Mouse (Mus musculus): ENCODE data around the gene Wwc1. TPM values are rescaled to one million over a fixed set of nuclear protein-coding genes. Genes with fewer than 3 reads are reported as not detected.

The Wwc1 gene
- polyA plus RNA-seq, 1 experiment from 2014 or later, result 3.5 TPM

DNA sequence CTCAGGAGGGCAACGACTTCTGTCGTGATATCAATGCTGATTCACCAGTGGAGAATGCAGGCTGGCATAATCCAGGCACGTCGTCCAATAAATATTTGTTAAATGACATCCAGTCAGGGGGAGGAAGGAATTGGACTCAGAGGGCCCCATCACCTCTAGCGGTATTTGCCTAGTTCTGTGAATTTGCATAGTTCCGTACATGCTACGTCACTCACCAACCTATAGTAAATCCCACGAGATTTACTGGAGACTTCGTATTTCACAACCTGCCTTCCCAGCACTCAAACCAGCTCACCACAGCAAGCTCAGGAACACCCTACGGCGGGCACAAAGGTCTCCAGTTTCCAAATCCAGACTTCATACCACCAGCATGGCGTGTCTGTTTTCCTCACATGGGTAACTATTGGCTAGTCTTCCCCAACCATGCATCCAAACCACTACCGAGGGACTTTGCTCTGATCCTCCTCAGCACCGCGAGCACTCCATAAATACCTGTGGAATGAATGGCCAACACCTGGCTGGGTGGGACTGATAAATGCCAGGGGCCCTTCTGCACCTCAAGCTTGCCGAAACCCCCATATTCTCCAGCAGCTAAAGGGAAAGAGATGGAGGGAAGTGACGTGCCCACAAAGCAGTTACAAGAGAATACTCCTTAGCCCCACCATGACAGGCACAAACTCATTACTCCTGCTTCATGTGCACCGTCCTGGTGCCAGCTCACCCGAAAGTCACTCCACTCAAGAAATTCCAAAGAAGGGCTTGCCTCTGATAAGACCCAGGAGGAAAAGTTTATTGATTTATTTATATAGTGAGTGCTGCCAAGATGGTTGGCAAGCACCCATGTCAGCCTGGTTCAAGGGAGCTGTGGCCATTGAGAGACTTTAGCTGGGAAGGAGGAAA lies 9.3 kb downstream of the Wwc1 start:
- 86% methylated on average over 19 of the region's 19 CpGs for WGBS
- Histone ChIP-seq H3K4me1 (peaks cover 8% of the 10 kb centered on the region), H3K9ac (no peak overlapping the region), H3K27me3 (0 out of 2 replicates have a peak, but pooled peaks cover 12% of the 10 kb centered on the region), H3K36me3 (no peaks in the 10 kb centered on the region), H3K9me3 (no peaks in the 10 kb centered on the region), H3K4me2 (no peak overlapping the region), H3K27ac (no peak overlapping the region), H3K4me3 (no peak overlapping the region)
- ATAC-seq (ENCODE audit: insufficient number of reproducible peaks, insufficient read depth, low FRiP score, low TSS enrichment, low read depth), result no peak

DNA sequence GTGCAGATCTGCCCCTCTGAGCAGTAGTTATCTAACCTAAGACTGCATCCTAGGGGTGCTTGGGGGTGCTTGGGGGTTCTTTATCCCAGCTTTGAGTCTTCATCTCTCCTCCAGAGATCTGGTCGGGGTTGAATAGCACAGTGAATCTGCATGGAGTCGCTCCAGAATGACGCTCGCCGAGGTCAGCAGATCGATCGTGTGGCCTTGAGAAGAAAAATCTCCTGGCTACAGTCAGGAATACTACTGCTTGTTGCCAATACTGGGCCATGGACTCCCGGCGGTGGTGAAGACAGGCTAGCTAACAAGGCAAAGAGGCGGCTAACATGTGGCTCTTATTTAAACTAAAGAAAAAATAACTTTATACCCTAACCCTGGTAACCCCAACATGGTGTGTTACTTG lies 12.0 kb downstream of the Wwc1 start:
- no peak for ATAC-seq (ENCODE audit: insufficient number of reproducible peaks, insufficient read depth, low FRiP score, low TSS enrichment, low read depth)
- H3K4me2 ChIP-seq, result no peak overlapping the region
- 0 out of 2 replicates have a peak, but pooled peaks cover 4% of the 10 kb centered on the region for H3K27me3 ChIP-seq
- H3K9ac ChIP-seq, result no peak overlapping the region
- H3K9me3 ChIP-seq, result no peaks in the 10 kb centered on the region
- WGBS, result 90% methylated on average over 10 of the region's 10 CpGs
- peaks cover 12% of the 10 kb centered on the region; the same call in 1 of the 2 replicates for H3K4me1 ChIP-seq
- H3K4me3 ChIP-seq, result no peak overlapping the region
- H3K27ac ChIP-seq, result no peak overlapping the region
- no peaks in the 10 kb centered on the region for H3K36me3 ChIP-seq

GRCm38 (mm10) chr11:35963981-35964549 lies 16.3 kb downstream of the Wwc1 start:
- no peaks in the 10 kb centered on the region for H3K27me3 ChIP-seq

DNA sequence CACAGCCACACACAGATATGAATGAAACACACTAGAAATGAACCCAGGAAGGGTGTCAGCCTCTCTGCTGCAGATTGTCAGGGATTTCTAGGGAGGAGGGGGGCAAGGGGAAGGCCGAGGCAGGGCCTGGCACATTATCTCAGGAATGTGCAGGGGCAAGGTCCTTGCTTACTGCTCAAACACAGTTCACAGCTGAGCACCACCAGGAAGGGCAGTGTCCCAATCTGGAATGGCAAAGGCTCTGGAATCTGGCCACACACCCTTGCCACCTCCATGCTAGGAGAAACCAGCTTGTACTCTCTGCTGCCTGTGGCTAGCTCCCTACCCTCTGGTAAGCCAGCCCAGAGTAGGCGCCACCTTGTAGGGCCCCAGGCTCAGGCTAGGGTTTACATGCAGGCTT lies 16.8 kb downstream of the Wwc1 start:
- Histone ChIP-seq H3K4me1 (peaks cover 7% of the 10 kb centered on the region; the same call in 1 of the 2 replicates), H3K27ac (no peak overlapping the region), H3K27me3 (no peaks in the 10 kb centered on the region), H3K9me3 (no peaks in the 10 kb centered on the region), H3K36me3 (no peaks in the 10 kb centered on the region), H3K4me2 (no peak overlapping the region), H3K9ac (no peak overlapping the region), H3K4me3 (no peak overlapping the region)
- WGBS, result 47% methylated on average over 2 of the region's 2 CpGs
- no peak for ATAC-seq (ENCODE audit: insufficient number of reproducible peaks, insufficient read depth, low FRiP score, low TSS enrichment, low read depth)

More at GRCm38 (mm10) chr11:35963981-35964549, 16.3 kb downstream of the Wwc1 start:
- no peak; the same call in 1 of the 2 replicates for ATAC-seq (ENCODE audit: insufficient number of reproducible peaks, insufficient read depth, low FRiP score, low TSS enrichment, low read depth)
- Histone ChIP-seq H3K9me3 (no peaks in the 10 kb centered on the region), H3K9ac (no peak overlapping the region), H3K36me3 (no peaks in the 10 kb centered on the region), H3K4me3 (no peak overlapping the region), H3K4me1 (peaks cover 7% of the 10 kb centered on the region; the same call in 1 of the 2 replicates), H3K4me2 (no peak overlapping the region), H3K27ac (no peak overlapping the region)
- WGBS, result 75% methylated on average over 9 of the region's 9 CpGs

DNA sequence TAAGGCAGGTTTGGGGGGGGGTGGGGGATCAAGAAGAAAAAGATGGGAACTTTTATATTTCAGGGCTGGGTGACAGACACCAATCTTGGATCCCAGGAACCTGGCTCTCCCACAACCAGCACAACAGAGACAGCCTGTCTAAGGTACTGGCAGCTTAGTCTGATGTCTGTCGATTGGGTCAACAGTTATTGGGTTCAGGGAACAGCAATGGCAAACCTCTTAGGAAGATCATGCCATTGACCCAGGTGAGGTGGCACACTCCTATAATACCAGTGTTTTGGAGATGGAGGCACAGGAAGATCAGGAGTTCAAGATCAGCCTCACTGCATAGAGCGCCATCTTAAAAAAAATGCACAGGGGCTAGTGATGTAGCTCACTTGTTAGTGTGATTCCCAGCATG lies 17.9 kb downstream of the Wwc1 start:
- Histone ChIP-seq H3K9me3 (no peaks in the 10 kb centered on the region), H3K4me1 (peaks cover 7% of the 10 kb centered on the region; the same call in 1 of the 2 replicates), H3K9ac (no peak overlapping the region), H3K4me2 (no peak overlapping the region), H3K27ac (no peak overlapping the region), H3K27me3 (no peaks in the 10 kb centered on the region), H3K36me3 (no peaks in the 10 kb centered on the region), H3K4me3 (no peak overlapping the region)
- WGBS, result 88% methylated on average over 2 of the region's 2 CpGs
- ATAC-seq (ENCODE audit: insufficient number of reproducible peaks, insufficient read depth, low FRiP score, low TSS enrichment, low read depth), result no peak

DNA sequence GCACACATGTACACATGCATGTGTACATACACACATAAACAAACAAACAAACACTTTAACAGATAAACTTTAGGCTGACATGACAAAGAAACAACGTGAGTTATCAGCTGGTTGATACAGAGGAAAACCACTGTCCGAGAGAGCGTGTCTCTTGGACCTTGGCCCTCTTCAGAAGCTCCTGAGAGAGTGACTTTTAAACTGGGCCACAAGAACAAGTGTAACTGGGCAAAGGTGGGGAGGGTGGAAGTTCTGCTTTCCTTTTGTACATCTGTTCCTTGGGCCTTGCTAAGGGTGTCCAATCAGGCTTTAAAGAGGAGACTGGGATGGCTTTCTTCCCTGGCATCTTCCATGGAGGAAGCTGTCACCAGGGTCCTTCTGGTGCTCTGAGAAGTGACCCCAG lies 21.1 kb downstream of the Wwc1 start:
- no peaks in the 10 kb centered on the region for H3K27me3 ChIP-seq
- H3K4me1 ChIP-seq, result peaks cover 7% of the 10 kb centered on the region; the same call in 1 of the 2 replicates
- H3K4me3 ChIP-seq, result no peak overlapping the region
- no peaks in the 10 kb centered on the region for H3K36me3 ChIP-seq
- no peak for ATAC-seq (ENCODE audit: insufficient number of reproducible peaks, insufficient read depth, low FRiP score, low TSS enrichment, low read depth)
- H3K9me3 ChIP-seq, result no peaks in the 10 kb centered on the region
- H3K9ac ChIP-seq, result no peak overlapping the region
- H3K4me2 ChIP-seq, result no peak overlapping the region
- no peak overlapping the region for H3K27ac ChIP-seq
- 89% methylated on average over 3 of the region's 3 CpGs for WGBS

DNA sequence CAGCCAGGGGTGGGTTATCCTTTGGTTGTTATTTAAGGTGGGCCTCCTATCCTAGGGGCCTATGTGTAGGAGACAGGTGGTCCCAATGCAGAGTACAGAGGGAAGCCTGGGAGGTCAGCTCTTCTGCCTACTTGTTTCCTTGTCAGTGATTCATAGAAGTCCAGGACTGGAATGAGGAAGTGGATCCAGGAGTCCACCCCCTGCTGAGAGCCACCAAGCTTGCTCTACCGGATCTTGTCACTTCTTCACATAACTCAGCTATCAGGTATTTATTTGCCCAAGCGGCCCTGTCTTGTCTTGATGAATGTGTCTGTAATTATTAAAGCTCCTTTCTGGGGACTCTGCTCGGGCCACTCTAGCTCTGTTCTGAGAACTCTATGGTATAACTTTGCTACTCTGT lies 24.8 kb downstream of the Wwc1 start:
- 53% methylated on average over 3 of the region's 3 CpGs for WGBS
- no peaks in the 10 kb centered on the region for H3K27me3 ChIP-seq
- H3K36me3 ChIP-seq, result no peaks in the 10 kb centered on the region

GRCm38 (mm10) chr11:35953179-35953578 lies 27.1 kb downstream of the Wwc1 start:
- H3K9ac ChIP-seq, result no peak overlapping the region
- H3K9me3 ChIP-seq, result no peaks in the 10 kb centered on the region
- H3K4me2 ChIP-seq, result no peak overlapping the region
- 85% methylated on average over 4 of the region's 4 CpGs for WGBS
- no peaks in the 10 kb centered on the region for H3K36me3 ChIP-seq
- no peak overlapping the region for H3K4me3 ChIP-seq
- no peaks in the 10 kb centered on the region for H3K27me3 ChIP-seq
- H3K4me1 ChIP-seq, result peaks cover 13% of the 10 kb centered on the region
- no peak overlapping the region for H3K27ac ChIP-seq
- no peak for ATAC-seq (ENCODE audit: insufficient number of reproducible peaks, insufficient read depth, low FRiP score, low TSS enrichment, low read depth)

More for the DNA sequence above, 24.8 kb downstream of the Wwc1 start:
- Histone ChIP-seq H3K9me3 (no peaks in the 10 kb centered on the region), H3K4me1 (no peaks in the 10 kb centered on the region), H3K9ac (no peak overlapping the region), H3K4me2 (no peak overlapping the region), H3K27ac (no peak overlapping the region), H3K4me3 (no peak overlapping the region)
- ATAC-seq (ENCODE audit: insufficient number of reproducible peaks, insufficient read depth, low FRiP score, low TSS enrichment, low read depth), result no peak

DNA sequence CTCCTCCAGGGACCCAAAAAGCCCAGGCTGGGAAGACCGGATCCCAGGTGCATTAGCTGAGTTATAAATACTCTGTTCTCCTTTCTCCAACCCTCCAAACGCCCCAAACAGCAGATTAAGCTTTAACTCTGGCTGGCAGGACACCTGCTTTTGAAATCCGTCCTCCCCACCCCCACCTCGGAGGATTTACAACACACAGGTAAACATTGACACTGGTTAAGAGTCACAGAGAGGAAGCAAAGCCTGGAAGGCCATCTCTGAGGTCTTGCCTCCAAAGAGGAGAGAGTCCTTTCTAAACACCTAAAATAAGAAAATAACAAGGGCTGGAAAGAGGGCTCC lies 28.6 kb downstream of the Wwc1 start:
- H3K4me1 ChIP-seq, result peaks cover 16% of the 10 kb centered on the region
- no peak overlapping the region for H3K4me2 ChIP-seq
- no peaks in the 10 kb centered on the region for H3K27me3 ChIP-seq
- no peak overlapping the region for H3K4me3 ChIP-seq
- 44% methylated on average over 4 of the region's 4 CpGs for WGBS
- no peak overlapping the region; the same call in none of the 2 replicates for H3K27ac ChIP-seq
- H3K9me3 ChIP-seq, result no peaks in the 10 kb centered on the region
- no peaks in the 10 kb centered on the region for H3K36me3 ChIP-seq
- no peak overlapping the region for H3K9ac ChIP-seq
- ATAC-seq (ENCODE audit: insufficient number of reproducible peaks, insufficient read depth, low FRiP score, low TSS enrichment, low read depth), result no peak

DNA sequence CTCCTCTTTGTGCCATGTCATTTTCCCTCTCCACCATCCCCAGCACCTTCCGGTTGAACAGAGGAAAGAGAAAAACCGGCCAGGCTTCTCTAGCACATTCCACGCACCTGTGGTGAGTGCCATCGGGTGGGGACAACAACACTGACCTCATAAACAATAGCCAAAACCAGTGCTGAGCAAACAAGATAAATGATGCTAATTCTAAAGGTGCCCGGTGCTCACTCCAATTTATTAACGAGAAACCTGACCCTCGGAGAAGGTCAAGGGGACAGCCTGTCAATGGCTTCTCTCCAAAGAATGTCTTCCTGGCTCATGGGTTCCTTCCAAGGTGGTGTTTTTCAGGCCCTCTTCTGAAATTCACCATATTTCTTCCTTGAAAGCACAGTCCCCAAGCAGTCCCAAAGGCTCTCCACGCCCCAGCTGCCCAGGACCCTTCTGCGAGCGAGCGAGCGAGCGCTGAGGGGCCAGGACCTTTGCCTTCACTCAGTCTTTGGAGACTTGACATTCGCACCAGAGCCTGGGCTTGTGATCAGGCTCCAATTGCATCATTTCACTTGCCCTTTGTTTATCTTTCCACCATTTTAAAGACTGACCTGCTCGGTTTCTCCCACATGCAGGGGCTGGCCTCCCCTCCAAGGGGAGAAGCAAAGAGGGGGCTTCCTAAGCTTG lies 29.1 kb downstream of the Wwc1 start:
- Histone ChIP-seq H3K4me1 (peaks cover 16% of the 10 kb centered on the region), H3K36me3 (no peaks in the 10 kb centered on the region), H3K4me2 (no peak overlapping the region), H3K9ac (no peak overlapping the region), H3K9me3 (no peaks in the 10 kb centered on the region), H3K27me3 (no peaks in the 10 kb centered on the region), H3K4me3 (no peak overlapping the region), H3K27ac (no peak overlapping the region; the same call in 1 of the 2 replicates)
- WGBS, result 76% methylated on average over 15 of the region's 15 CpGs
- ATAC-seq (ENCODE audit: insufficient number of reproducible peaks, insufficient read depth, low FRiP score, low TSS enrichment, low read depth), result no peak

DNA sequence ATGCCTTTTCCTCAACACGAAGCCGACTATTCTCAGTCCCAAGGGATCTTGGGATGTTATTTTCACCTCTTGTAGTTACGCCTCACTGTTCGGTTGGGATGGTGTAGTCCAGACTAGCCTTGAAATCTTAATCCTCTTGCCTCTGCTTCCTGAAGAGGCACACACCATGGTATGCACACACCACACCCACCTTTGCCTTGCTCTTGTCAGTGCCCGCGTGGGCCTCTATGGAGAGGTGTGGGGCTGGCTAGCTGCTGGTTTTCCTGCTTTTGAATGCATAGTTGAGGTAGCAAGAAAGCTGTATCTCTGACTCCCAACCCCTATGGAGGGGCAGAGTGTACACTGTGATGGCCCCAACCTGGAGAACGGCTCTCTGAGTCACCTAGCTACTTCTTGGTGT lies 29.9 kb downstream of the Wwc1 start:
- Histone ChIP-seq H3K36me3 (no peaks in the 10 kb centered on the region), H3K4me2 (no peak overlapping the region), H3K27ac (no peak overlapping the region), H3K9ac (no peak overlapping the region), H3K9me3 (no peaks in the 10 kb centered on the region), H3K4me1 (peaks cover 16% of the 10 kb centered on the region), H3K27me3 (no peaks in the 10 kb centered on the region), H3K4me3 (no peak overlapping the region)
- no peak for ATAC-seq (ENCODE audit: insufficient number of reproducible peaks, insufficient read depth, low FRiP score, low TSS enrichment, low read depth)
- WGBS, result 77% methylated on average over 7 of the region's 7 CpGs
